Mouse (Mus musculus) hindbrain, embryonic 12.5 days (tissue): ENCODE results near the gene Maml3. TPM values are rescaled to one million over a fixed set of nuclear protein-coding genes. Genes with fewer than 3 reads are reported as not detected.

Experiments used
- ATAC-seq: fragments of 200-750 bp; cut with Nextera tagmentation; 2 replicates; pipeline ENCODE4 v1.8.0; 2017; ENCODE audit warnings: moderate TSS enrichment; ENCODE audit not compliant: low FRiP score
- H3K27ac ChIP-seq: fragments of 300-500 bp; sonication (generic); 2 replicates; pipeline ENCODE4 v1.5.1; 2016; ENCODE audit warnings: mild to moderate bottlenecking
- H3K27me3 ChIP-seq: fragments of 300-500 bp; sonication (generic); 2 replicates; pipeline ENCODE4 v1.6.1; 2016; ENCODE audit warnings: mild to moderate bottlenecking
- H3K36me3 ChIP-seq: fragments of 300-500 bp; sonication (generic); 2 replicates; pipeline ENCODE4 v1.6.1; 2016; ENCODE audit warnings: mild to moderate bottlenecking
- H3K4me1 ChIP-seq: fragments of 300-500 bp; sonication (generic); 2 replicates; pipeline ENCODE4 v1.6.1; 2016
- H3K4me2 ChIP-seq: fragments of 300-500 bp; sonication (generic); replicated peaks from 2 replicates; pipeline ENCODE4 v1.6.1; 2016; ENCODE audit warnings: mild to moderate bottlenecking
- H3K4me3 ChIP-seq: fragments of 300-500 bp; sonication (generic); 2 replicates; pipeline ENCODE4 v1.5.1; 2016; ENCODE audit warnings: mild to moderate bottlenecking
- H3K9ac ChIP-seq: fragments of 300-500 bp; sonication (generic); 2 replicates; pipeline ENCODE4 v1.6.1; 2016; ENCODE audit warnings: mild to moderate bottlenecking, moderate library complexity
- H3K9me3 ChIP-seq: fragments of 300-500 bp; sonication (generic); replicated peaks from 2 replicates; pipeline ENCODE4 v1.6.1; 2016; ENCODE audit warnings: mild to moderate bottlenecking
- WGBS: fragments of 180-500 bp; shearing (Covaris S2); methylation state at CpG from one replicate; pipeline ENCODE4 v1.1.7; 2016; 5-methylcytosine and 5-hydroxymethylcytosine counted together
- polyA plus RNA-seq: library from polyadenylated mRNA; unstranded; fragments of >200 nt; fragmentation: Nextera tagmentation; extraction: Ambion mirVana; gene quantifications from 2 replicates; pipeline ENCODE4 v1.2.1, GENCODE M21; 2016

Gene Maml3
- polyA plus RNA-seq, 1 experiment from 2014 or later: 8.3 TPM

- no peak overlapping the region for H3K4me2 ChIP-seq
Measured at GRCm38 (mm10) chr3:52037260-52037659, 67.6 kb downstream of the Maml3 start.

GRCm38 (mm10) chr3:52035404-52035803 is 69.5 kb downstream of the Maml3 start:
- no peak overlapping the region for H3K4me2 ChIP-seq
- H3K9me3 ChIP-seq: no peaks in the 10 kb centered on the region
- H3K27me3 ChIP-seq: no peaks in the 10 kb centered on the region
- H3K4me3 ChIP-seq: no peak overlapping the region
- H3K27ac ChIP-seq: no peak overlapping the region
- no peaks in the 10 kb centered on the region for H3K36me3 ChIP-seq
- no peak for ATAC-seq
- H3K4me1 ChIP-seq: peaks cover 20% of the 10 kb centered on the region
- 33% methylated on average over 8 of the region's 8 CpGs for WGBS
- H3K9ac ChIP-seq: no peak overlapping the region

More at GRCm38 (mm10) chr3:52037260-52037659, 67.6 kb downstream of the Maml3 start:
- Histone ChIP-seq H3K9ac (no peak overlapping the region), H3K4me3 (no peak overlapping the region), H3K27ac (no peak overlapping the region), H3K4me1 (peaks cover 20% of the 10 kb centered on the region), H3K27me3 (no peaks in the 10 kb centered on the region), H3K36me3 (no peaks in the 10 kb centered on the region), H3K9me3 (no peaks in the 10 kb centered on the region)
- WGBS: 52% methylated on average over 5 of the region's 5 CpGs
- ATAC-seq: no peak

- WGBS: 30% methylated on average over 14 of the region's 14 CpGs
- Histone ChIP-seq H3K9ac (no peak overlapping the region), H3K27me3 (no peaks in the 10 kb centered on the region), H3K9me3 (no peaks in the 10 kb centered on the region), H3K4me1 (peaks cover 32% of the 10 kb centered on the region), H3K4me3 (no peak overlapping the region), H3K27ac (no peak overlapping the region), H3K4me2 (no peak overlapping the region), H3K36me3 (no peaks in the 10 kb centered on the region)
- ATAC-seq: no peak
Measured at GRCm38 (mm10) chr3:52033857-52034588, 70.9 kb downstream of the Maml3 start.

- Histone ChIP-seq H3K4me2 (no peak overlapping the region), H3K4me3 (no peak overlapping the region), H3K27ac (no peak overlapping the region), H3K4me1 (peaks cover 32% of the 10 kb centered on the region), H3K36me3 (no peaks in the 10 kb centered on the region), H3K27me3 (no peaks in the 10 kb centered on the region), H3K9me3 (no peaks in the 10 kb centered on the region), H3K9ac (no peak overlapping the region)
- no peak for ATAC-seq
Measured at GRCm38 (mm10) chr3:52031327-52031726, 73.5 kb downstream of the Maml3 start.

- Histone ChIP-seq H3K36me3 (no peaks in the 10 kb centered on the region), H3K4me3 (no peak overlapping the region; the same call in 1 of the 2 replicates), H3K4me2 (peak overlapping the region; percentile 30; the same call in 1 of the 2 replicates), H3K9ac (no peak overlapping the region), H3K9me3 (no peaks in the 10 kb centered on the region), H3K4me1 (peaks cover 29% of the 10 kb centered on the region), H3K27me3 (no peaks in the 10 kb centered on the region), H3K27ac (0 out of 2 replicates have a peak overlapping the region, but pooled peaks have one; percentile 35)
- WGBS: 51% methylated on average over 10 of the region's 10 CpGs
- 0 out of 2 replicates have a peak, but pooled peaks have one; percentile 20 for ATAC-seq
Measured at GRCm38 (mm10) chr3:52030114-52030513, 74.8 kb downstream of the Maml3 start.

GRCm38 (mm10) chr3:52029661-52030081 is 75.2 kb downstream of the Maml3 start:
- WGBS: 32% methylated on average over 12 of the region's 12 CpGs
- H3K27ac ChIP-seq: peak overlapping the region; percentile 30; the same call in 1 of the 2 replicates
- peak overlapping the region; percentile 30; the same call in 1 of the 2 replicates for H3K4me2 ChIP-seq
- no peaks in the 10 kb centered on the region for H3K9me3 ChIP-seq
- no peaks in the 10 kb centered on the region for H3K36me3 ChIP-seq
- H3K4me1 ChIP-seq: peaks cover 28% of the 10 kb centered on the region
- no peak for ATAC-seq
- no peaks in the 10 kb centered on the region for H3K27me3 ChIP-seq
- no peak overlapping the region; the same call in 1 of the 2 replicates for H3K4me3 ChIP-seq
- H3K9ac ChIP-seq: no peak overlapping the region

GRCm38 (mm10) chr3:52027972-52028371 is 76.9 kb downstream of the Maml3 start:
- H3K9ac ChIP-seq: no peak overlapping the region
- H3K27ac ChIP-seq: no peak overlapping the region
- no peaks in the 10 kb centered on the region for H3K9me3 ChIP-seq
- no peaks in the 10 kb centered on the region for H3K27me3 ChIP-seq
- H3K4me3 ChIP-seq: no peak overlapping the region
- no peaks in the 10 kb centered on the region for H3K36me3 ChIP-seq
- peaks cover 18% of the 10 kb centered on the region for H3K4me1 ChIP-seq
- no peak overlapping the region for H3K4me2 ChIP-seq
- 67% methylated on average over 7 of the region's 7 CpGs for WGBS
- ATAC-seq: peak; percentile 44; the same call in 1 of the 2 replicates

GRCm38 (mm10) chr3:52022486-52022885 is 82.4 kb downstream of the Maml3 start:
- Histone ChIP-seq H3K27me3 (no peaks in the 10 kb centered on the region), H3K4me2 (no peak overlapping the region), H3K4me3 (no peak overlapping the region), H3K36me3 (no peaks in the 10 kb centered on the region), H3K27ac (no peak overlapping the region), H3K4me1 (peaks cover 10% of the 10 kb centered on the region; the same call in 1 of the 2 replicates), H3K9ac (no peak overlapping the region), H3K9me3 (no peaks in the 10 kb centered on the region)
- ATAC-seq: no peak
- WGBS: 24% methylated on average over 7 of the region's 7 CpGs

- WGBS: 77% methylated on average over 5 of the region's 5 CpGs
- no peaks in the 10 kb centered on the region for H3K36me3 ChIP-seq
- H3K4me1 ChIP-seq: peaks cover 9% of the 10 kb centered on the region; the same call in 1 of the 2 replicates
- ATAC-seq: no peak
- H3K9me3 ChIP-seq: no peaks in the 10 kb centered on the region
- H3K27ac ChIP-seq: no peak overlapping the region
- H3K4me2 ChIP-seq: no peak overlapping the region
- no peak overlapping the region for H3K4me3 ChIP-seq
- H3K27me3 ChIP-seq: no peaks in the 10 kb centered on the region
- no peak overlapping the region for H3K9ac ChIP-seq
Measured at GRCm38 (mm10) chr3:52018103-52018439, 86.8 kb downstream of the Maml3 start.

- H3K4me3 ChIP-seq: no peak overlapping the region
- ATAC-seq: no peak
- no peaks in the 10 kb centered on the region for H3K27me3 ChIP-seq
- H3K36me3 ChIP-seq: no peaks in the 10 kb centered on the region
- H3K9ac ChIP-seq: no peak overlapping the region
- peaks cover 7% of the 10 kb centered on the region; the same call in 1 of the 2 replicates for H3K4me1 ChIP-seq
- no peak overlapping the region for H3K27ac ChIP-seq
- H3K4me2 ChIP-seq: peak overlapping the region; percentile 31
- WGBS: 58% methylated on average over 17 of the region's 17 CpGs
- no peaks in the 10 kb centered on the region for H3K9me3 ChIP-seq
Measured at GRCm38 (mm10) chr3:52017439-52018102, 87.3 kb downstream of the Maml3 start.

- Histone ChIP-seq H3K36me3 (no peaks in the 10 kb centered on the region), H3K4me1 (peaks cover 9% of the 10 kb centered on the region; the same call in 1 of the 2 replicates), H3K9me3 (no peaks in the 10 kb centered on the region), H3K4me2 (no peak overlapping the region), H3K9ac (no peak overlapping the region), H3K27me3 (no peaks in the 10 kb centered on the region), H3K27ac (no peak overlapping the region), H3K4me3 (no peak overlapping the region)
- WGBS: 87% methylated on average over 3 of the region's 3 CpGs
- ATAC-seq: no peak
Measured at GRCm38 (mm10) chr3:52016178-52016577, 88.7 kb downstream of the Maml3 start.

- H3K4me1 ChIP-seq: peaks cover 14% of the 10 kb centered on the region
- H3K4me3 ChIP-seq: no peak overlapping the region
- no peaks in the 10 kb centered on the region for H3K27me3 ChIP-seq
- no peaks in the 10 kb centered on the region for H3K36me3 ChIP-seq
- no peak for ATAC-seq
- H3K4me2 ChIP-seq: no peak overlapping the region
- H3K27ac ChIP-seq: no peak overlapping the region
- H3K9me3 ChIP-seq: no peaks in the 10 kb centered on the region
- H3K9ac ChIP-seq: no peak overlapping the region
- WGBS: 83% methylated on average over 1 of the region's 1 CpGs
Measured at GRCm38 (mm10) chr3:52015556-52015955, 89.3 kb downstream of the Maml3 start.
